Mouse (Mus musculus) lung, adult 18-20 months (tissue): ENCODE measurements around the gene Gm11937.
"Not testable (repeated sequence)": the region's sequence is repeated elsewhere in the genome, so short reads cannot be mapped to it uniquely, and the experiment has no call there.

Experiments used
- DNase-seq, 2 experiments: peaks; one replicate each; pipeline ENCODE4 v3.0.0; 2022; ENCODE audit warnings: mixed read lengths in 2 of 2

Gm11937 gene

DNA sequence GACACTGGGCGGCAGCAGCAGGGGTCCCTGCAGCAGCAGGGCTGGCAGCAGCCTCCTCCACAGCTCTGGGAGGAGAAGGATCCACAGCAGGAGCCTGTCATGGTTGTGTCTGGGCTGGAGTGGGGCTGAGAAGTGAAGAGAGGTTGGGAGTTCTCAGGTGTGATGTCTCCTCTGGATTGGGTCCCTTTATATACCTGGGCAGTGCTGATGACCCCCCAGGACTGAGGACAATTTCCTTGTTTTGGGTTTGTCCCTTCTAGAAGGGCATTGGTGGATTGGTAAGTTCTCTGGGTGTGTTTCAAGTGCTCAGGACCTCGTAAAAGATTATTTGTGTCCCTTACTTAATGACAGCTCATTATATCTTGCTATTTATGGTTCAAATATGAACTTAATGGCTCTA is at the start of gene Gm11937:
TSS of gene Gm11937 (minus strand) at position 101 of the 400 bp plus-strand sequence.
- DNase-seq: not testable (repeated sequence)

GRCm38 (mm10) chr11:99659256-99659655 is 49.3 kb upstream of the Gm11937 start:
- DNase-seq: no peak

GRCm38 (mm10) chr11:99658467-99659010 is 48.5 kb upstream of the Gm11937 start, which contains the start of gene Gm11563:
Gene Gm11563, minus strand, starts transcription at chr11:99658960.
- not testable (repeated sequence) for DNase-seq

DNA sequence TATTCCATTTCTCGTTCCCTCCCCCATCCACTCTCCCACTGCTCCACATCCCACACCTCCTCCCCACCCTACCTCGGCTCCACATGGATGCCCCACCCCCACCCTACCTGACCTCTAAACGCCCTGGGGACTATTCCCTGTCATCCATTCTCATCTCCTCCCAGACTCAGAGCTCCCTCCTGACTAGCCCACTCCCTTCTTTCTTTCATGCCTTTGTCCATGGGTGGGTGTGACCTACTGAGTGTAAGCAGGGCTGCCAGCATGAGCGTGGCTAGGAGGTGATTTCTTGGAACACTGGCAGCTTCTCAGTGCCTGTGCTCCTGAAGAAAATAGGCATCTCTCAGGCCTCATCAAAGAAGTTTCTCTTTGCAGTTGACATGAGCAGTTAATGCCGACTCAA is 47.1 kb upstream of the Gm11937 start:
- no peak for DNase-seq

GRCm38 (mm10) chr11:99650136-99650535 is 40.1 kb upstream of the Gm11937 start, which contains the start of gene Gm11555:
Gene Gm11555, minus strand, starts transcription at chr11:99650236.
- no peak for DNase-seq

DNA sequence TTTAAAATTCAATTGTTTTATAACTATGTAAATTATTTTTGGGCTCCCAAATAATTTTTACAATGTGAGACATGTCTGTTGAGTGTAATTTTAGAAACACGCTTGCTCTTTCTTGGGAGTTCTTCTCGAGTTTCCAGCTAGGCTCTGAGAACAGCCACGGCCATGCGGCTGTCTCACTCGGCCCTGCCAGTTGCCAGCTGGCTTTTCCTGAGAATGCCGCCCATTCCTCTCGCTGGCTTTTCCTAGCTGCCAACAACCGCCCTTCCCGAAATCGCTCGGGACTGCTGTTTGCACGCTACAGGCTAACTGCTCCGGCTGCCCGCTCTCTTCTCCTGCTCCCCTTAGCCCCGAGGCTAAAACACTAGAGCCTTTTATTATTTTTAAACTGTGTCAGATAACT is 36.5 kb upstream of the Gm11937 start:
- DNase-seq: no peak

- DNase-seq: no peak
Measured at GRCm38 (mm10) chr11:99644351-99644750, 34.4 kb upstream of the Gm11937 start.

GRCm38 (mm10) chr11:99643635-99644139 is 33.7 kb upstream of the Gm11937 start, which contains the start of gene Krtap4-7:
Gene Krtap4-7, minus strand, starts transcription at chr11:99644089.
- not testable (repeated sequence) for DNase-seq

DNA sequence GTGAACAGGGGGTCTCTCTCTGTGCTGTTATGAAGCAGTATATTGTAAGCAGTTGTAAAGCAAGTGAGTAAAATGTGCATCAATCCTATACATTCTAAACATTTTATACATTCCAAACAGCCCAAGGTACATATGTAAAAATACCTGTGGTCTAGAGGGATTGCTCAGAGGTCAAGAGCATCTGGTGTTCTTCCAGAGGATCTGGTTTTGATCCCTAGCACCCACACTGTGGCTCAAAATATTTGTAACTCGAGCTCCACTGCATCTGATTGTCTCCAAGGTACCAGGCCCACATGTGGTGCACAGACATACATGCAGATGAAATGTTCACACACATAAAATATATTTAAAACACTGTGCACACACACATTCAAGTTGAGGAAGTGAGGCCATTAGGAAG is 30.9 kb upstream of the Gm11937 start:
- no peak for DNase-seq

- DNase-seq: no peak
Measured at GRCm38 (mm10) chr11:99637086-99637485, 27.1 kb upstream of the Gm11937 start.

- no peak for DNase-seq
Measured at GRCm38 (mm10) chr11:99634653-99635134, 24.7 kb upstream of the Gm11937 start, which contains the start of gene Krtap4-2. Gene Krtap4-2, minus strand, starts transcription at chr11:99635084.

DNA sequence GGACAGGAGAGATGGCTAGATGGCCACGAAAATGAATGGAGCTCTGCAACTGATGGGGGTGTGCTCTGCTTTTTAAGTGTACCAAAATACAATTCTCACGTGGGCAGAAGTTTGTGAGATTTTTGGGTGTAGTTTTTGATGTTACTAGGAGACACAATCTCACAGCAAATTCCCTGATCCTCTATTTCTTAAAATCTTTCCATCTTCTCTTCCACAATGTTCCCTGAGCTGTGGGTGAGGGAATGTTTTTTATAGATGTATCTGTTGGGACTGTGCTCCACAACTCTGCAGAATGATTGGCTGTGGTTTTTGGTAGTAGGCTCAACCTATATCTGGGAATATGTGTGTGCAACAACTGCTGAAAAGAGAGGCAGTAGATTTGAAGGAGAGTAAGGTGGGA is 23.3 kb upstream of the Gm11937 start:
- DNase-seq: no peak

DNA sequence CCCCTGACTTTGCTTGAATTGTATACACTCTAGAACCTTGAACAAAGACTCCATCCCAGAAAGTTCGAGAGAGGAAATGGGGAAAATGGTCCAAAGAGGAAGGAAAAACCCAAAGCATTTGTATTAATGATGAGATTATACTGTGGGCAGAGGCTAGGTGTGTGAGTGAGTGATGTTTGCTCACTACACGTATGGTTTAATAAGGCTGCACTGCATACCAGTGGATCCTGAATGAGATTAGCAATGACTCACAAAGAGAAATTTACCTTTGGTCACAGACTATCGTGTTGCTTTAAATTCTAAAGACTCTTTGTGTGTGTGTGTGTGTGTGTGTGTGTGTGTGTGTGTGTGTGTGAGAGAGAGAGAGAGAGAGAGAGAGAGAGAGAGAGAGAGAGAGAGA is 20.9 kb upstream of the Gm11937 start:
- no peak for DNase-seq

GRCm38 (mm10) chr11:99628138-99628537 is 18.1 kb upstream of the Gm11937 start, which contains the start of gene Krtap4-1:
Gene Krtap4-1, minus strand, starts transcription at chr11:99628238.
- no peak for DNase-seq

DNA sequence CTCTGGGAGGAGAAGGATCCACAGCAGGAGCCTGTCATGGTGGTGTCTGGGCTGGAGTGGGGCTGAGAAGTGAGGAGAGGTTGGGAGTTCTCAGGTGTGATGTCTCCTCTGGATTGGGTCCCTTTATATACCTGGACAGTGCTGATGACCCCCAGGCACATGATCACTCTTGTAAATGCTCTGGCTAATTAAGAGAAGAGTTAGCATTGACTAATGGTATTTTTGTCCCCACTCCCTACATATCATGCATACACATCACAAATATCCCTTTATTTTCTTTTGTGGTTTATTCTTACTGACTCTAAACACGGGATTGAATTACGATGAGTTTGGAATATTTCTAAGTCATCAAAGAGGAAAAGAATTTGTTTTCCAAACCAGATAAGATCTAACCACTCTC is 10.3 kb upstream of the Gm11937 start, which contains the start of gene Gm11562:
TSS of gene Gm11562 (minus strand) at position 101 of the 400 bp plus-strand sequence.
- no peak for DNase-seq

- no peak for DNase-seq
Measured at GRCm38 (mm10) chr11:99614796-99615363, 4.9 kb upstream of the Gm11937 start, which contains the start of gene Krtap2-4. Gene Krtap2-4, minus strand, starts transcription at chr11:99614846.

GRCm38 (mm10) chr11:99609126-99609525 is 863 bp downstream of the Gm11937 start:
- no peak for DNase-seq

- not testable (repeated sequence) for DNase-seq
Measured at GRCm38 (mm10) chr11:99603208-99603607, 6.8 kb downstream of the Gm11937 start, which contains the start of gene Gm11938. Gene Gm11938, minus strand, starts transcription at chr11:99603308.

- not testable (repeated sequence) for DNase-seq
Measured at GRCm38 (mm10) chr11:99597742-99598141, 12.2 kb downstream of the Gm11937 start, which contains the start of gene Krtap9-3. Gene Krtap9-3, minus strand, starts transcription at chr11:99598105.

DNA sequence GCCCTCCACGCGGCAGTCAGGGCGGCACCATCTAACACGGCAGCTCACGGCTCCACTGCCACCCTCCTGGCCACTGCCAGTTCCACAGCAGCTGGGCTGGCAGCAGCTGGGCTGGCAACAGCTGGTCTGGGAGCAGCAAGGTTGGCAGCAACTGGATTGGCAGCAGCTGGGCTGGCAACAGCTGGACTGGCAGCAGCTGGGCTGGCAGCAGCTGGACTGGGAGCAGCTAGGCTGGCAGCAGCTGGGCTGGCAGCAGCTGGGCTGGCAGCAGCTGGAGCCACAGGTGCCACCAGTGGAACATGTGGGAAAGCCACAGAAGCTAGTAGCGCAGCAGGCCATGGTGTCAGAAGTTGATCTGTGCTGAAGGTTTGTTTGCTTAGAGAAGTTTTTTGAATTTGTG is 19.0 kb downstream of the Gm11937 start, which contains the start of gene Krtap1-3:
TSS of gene Krtap1-3 (minus strand) at position 359 of the 400 bp plus-strand sequence.
- no peak for DNase-seq

DNA sequence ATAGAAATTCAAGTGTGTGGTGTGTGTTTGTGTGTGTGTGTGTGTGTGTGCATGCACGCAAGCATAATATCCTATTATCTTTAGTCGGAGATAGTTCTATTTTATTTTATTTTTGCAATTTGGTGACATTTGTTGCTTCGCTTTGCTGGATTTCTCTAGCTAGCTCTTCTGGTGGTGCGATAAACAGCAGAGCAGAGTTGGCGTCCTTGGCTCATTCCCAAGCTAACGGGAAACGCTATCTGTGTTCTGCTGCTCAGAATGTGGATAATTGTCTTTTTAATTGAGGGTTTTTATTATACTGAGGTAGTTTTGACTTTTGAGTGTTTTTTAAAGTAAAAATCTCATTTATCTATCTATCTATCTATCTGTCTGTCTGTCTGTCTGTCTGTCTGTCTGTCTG is 24.9 kb downstream of the Gm11937 start:
- DNase-seq: no peak

- no peak for DNase-seq
Measured at GRCm38 (mm10) chr11:99583245-99583704, 26.7 kb downstream of the Gm11937 start, which contains the start of gene Krtap1-4. Gene Krtap1-4, minus strand, starts transcription at chr11:99583654.

- peak in 1 of 2 experiments; percentile 17 for DNase-seq
Measured at GRCm38 (mm10) chr11:99581564-99581963, 28.4 kb downstream of the Gm11937 start.
